Mouse (Mus musculus) colon, adult 2 months (tissue): ENCODE results near the gene Ptcd2. TPM values are rescaled to one million over a fixed set of nuclear protein-coding genes. Genes with fewer than 3 reads are reported as not detected.

Source experiments
- polyA plus RNA-seq: library from polyadenylated mRNA; depleted of rRNA; stranded (reverse); fragments of >200 nt; gene quantifications from 2 replicates; pipeline ENCODE4 v1.2.3, GENCODE M21; 2012; rRNA removed

Ptcd2 gene
- 19.1 and 22.4 TPM in 2 replicates for polyA plus RNA-seq

GRCm38 (mm10) chr13:99344599-99345575 is at the start of gene Ptcd2, which contains the start of gene Mrps27:
TSS of gene Ptcd2 (minus strand) at chr13:99344705.
TSS of gene Mrps27 (plus strand) at chr13:99344786.

Other genes starting within 250 kb of the Ptcd2 start
- 0.87 and 1.0 TPM in 2 replicates for gene Zfp366, start 159.9 kb downstream of the Ptcd2 start, polyA plus RNA-seq
- 12.4 and 13.2 TPM in 2 replicates for gene Mrps27, start 81 bp upstream of the Ptcd2 start, polyA plus RNA-seq
- gene Map1b, start 171.8 kb upstream of the Ptcd2 start, polyA plus RNA-seq, result 1.6 and 2.2 TPM in 2 replicates